Mouse (Mus musculus): ENCODE data around the gene Tmcc3. TPM values are rescaled to one million over a fixed set of nuclear protein-coding genes. Genes with fewer than 3 reads are reported as not detected.

Tmcc3 gene
- 2.1 and 4.8 TPM in 2 replicates for total RNA-seq (2015)
- total RNA-seq (2017), result 1.6 and 2.9 TPM in 2 replicates

DNA sequence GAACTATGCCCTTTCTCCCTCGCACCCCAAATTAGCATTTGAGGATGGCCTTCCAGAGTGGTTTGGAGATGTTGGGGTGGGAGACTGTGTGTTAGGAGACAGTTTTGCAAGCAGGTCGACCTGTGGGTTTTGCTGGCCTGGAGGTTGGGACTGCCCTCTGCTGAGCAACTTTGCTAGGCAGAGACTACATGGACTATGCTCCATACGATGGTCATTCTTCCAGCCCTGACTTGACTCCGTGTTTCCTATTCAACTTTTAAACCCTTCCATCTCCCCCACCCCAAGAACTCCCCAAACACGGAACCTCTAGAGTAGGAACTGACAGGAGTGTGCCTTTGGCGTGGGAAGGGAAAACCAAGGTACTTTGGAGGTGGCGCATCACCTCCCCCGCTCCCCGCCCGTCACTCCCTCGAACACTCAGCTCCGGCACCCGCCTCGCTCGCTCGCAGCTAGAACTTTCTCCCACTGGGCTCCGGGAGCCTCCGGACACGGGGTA is at the start of gene Tmcc3:
Gene Tmcc3, plus strand, starts transcription at position 439 of the 496 bp plus-strand sequence.
- ATAC-seq (ENCODE audit: poor library complexity, severe bottlenecking), result no peak; the same call in 1 of the 2 replicates

DNA sequence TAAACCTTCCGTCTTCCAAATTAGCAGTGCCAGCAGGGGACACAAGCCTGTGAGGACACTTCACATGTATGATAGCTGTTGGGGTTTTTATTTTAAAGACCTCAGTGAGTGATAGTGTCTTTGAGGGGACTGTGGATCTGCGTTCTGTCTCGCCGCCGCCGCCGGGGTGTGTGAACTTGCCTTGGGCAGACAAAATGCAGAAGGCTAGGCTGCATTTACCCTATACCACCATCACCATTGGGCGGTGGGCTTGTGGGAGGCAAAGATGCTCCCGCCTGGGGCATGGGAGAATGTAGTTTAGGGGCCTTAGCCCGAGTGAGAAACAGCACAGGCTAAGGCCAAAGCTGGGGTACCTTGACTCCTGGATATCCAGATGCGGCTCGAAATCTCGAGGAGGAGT is 49.1 kb upstream of the Tmcc3 start:
- ATAC-seq (ENCODE audit: poor library complexity, severe bottlenecking), result no peak

DNA sequence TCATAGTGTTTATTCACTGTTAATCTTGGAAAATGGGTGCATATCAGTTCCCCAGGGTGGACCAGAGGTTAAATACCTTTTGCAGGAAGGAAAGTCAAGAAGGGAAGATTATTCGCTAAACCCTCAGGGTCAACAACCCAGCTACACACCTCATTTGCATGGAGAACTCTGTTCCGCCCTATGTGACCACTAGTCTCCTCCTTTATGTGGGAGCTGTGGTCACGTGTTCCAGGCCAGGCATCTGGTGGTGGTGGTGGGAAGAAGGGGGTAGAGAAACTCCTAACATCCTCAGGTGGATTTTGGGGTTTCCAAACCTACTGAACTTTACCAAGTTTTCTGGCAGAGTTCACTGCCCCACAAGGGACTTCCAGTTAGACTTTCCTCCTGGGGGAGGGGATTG is 48.5 kb upstream of the Tmcc3 start:
- ATAC-seq (ENCODE audit: poor library complexity, severe bottlenecking), result no peak

DNA sequence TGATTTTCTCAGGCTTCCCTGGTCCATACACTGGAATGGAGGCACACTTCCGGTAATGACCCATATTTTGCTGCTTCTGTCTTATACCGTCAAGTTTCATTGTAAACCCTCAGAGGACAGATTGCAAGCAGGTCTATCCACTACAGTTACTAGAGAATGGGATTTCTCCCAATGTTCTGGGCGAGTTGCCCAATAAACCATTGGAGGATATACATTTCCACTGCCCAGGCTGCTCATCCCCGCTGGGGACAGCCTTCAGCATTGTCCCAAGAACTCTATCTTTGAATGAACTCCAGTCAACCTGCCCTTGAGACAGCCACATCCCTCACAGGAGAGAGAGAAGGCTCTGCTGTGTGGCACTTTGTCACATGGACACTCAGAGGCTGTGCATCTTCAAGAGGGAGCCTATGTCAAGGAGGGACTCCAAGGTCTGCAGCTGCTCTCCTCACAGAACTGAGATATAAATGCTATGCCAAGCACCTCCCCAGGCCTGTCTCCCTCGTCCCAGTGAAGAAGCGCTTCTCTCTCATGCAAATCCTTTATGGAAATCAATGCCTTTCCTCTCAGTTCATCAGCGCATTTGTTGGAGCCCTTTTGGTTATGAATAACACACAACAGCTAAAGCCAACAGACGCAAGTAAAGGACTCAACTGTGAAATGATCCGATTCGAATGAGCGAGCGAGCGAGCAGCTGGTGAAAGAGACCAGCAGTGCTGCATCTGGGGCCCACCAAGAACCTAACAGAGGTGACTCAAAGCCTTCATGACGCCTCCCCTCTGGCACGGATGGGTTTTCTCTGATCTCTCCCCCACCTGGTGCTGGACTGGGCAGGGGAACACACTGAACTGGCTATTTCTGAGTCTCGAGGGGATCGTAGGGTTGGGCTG is 45.9 kb upstream of the Tmcc3 start:
- no peak for ATAC-seq (ENCODE audit: poor library complexity, severe bottlenecking)

DNA sequence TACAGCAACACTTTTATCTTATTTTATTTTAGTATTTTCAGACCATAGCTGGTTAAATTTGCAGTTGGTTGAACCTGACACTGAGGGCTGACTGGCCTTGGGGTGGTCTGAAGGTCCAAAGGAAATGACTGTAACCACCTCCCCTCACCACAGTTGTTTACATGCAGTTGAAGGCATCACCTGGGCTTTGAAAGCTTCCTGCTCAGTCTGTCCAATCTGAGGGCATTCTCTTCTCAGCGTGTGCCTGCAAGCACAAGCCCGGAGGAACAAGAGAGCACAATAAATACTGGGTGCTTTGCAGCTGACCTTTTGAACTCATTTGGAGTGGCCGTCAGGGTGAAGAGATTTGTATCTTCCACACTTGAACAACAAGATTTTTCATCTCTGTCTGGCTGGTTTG is 36.4 kb upstream of the Tmcc3 start:
- ATAC-seq (ENCODE audit: poor library complexity, severe bottlenecking), result no peak

DNA sequence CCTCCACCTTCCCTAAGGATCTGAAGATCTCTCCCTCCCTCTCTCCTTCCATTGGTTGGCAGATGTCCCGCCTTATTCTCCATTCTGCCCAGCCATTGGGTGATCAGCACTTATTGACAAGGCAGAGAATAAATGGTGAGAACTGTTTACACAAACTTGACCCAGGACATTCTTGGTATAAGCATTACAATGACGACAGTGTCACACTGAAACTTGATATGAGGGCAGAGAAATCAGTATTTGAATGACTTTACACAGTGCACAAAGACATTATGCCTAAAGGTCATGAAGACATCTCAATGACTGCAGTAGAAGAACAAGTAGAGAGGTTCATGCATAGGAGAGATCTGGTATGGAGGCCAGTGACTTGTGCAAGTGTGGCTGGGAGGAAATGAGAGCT is 35.2 kb upstream of the Tmcc3 start:
- no peak for ATAC-seq (ENCODE audit: poor library complexity, severe bottlenecking)

DNA sequence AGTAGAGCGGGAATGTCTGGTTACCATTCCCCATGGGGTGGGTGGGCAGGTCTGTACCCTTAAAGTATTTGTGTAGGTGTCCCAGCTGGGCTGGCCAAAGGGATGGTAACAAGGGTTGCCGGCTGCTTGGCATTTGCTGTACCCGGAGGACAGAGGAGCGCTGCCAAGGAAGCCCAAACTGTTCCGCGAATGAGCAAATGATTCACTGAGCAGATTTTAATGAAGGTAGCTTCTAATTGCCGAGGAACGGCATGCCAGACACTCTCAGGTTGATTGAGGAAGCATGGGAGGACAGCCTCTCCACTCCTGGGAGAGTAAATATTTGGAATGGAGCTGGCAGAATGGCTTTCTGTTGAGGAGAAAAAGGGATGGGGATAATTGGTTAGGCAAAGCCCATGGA is 29.6 kb upstream of the Tmcc3 start:
- no peak for ATAC-seq (ENCODE audit: poor library complexity, severe bottlenecking)

DNA sequence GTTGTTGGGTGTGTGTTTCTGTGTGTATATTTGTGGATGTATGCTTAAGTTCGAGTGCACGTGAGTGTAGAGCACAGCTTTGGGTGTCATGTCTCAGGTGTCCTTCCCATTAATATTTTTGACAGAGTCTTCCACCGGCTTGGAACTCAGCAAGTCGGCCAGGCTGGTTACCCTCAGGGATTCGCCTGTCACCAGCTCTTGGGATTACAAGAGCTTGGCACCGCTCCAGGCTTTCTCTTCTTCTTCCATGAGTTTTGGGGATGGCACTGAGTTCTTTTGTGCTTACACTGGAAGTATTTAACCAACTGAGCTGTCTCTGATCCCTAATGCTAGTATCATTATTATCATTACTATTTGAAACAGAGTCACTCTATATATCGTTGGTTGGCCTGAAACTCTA is 29.0 kb upstream of the Tmcc3 start:
- no peak for ATAC-seq (ENCODE audit: poor library complexity, severe bottlenecking)

DNA sequence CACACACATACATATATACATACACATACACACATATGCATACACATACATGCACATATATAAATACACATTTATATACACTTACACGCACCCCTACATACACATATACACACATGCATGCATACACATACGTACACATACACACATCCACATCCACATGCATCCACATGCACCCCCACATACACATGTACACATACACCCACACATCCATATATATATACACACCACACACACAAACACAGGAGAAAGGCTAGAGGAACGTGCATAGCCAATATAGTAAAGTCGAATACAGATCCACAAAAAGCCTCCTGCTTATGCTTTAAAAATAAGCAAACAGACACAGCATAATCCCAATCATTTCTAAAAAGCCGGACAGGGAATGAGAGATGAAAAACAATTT is 17.3 kb upstream of the Tmcc3 start:
- ATAC-seq (ENCODE audit: poor library complexity, severe bottlenecking), result no peak

DNA sequence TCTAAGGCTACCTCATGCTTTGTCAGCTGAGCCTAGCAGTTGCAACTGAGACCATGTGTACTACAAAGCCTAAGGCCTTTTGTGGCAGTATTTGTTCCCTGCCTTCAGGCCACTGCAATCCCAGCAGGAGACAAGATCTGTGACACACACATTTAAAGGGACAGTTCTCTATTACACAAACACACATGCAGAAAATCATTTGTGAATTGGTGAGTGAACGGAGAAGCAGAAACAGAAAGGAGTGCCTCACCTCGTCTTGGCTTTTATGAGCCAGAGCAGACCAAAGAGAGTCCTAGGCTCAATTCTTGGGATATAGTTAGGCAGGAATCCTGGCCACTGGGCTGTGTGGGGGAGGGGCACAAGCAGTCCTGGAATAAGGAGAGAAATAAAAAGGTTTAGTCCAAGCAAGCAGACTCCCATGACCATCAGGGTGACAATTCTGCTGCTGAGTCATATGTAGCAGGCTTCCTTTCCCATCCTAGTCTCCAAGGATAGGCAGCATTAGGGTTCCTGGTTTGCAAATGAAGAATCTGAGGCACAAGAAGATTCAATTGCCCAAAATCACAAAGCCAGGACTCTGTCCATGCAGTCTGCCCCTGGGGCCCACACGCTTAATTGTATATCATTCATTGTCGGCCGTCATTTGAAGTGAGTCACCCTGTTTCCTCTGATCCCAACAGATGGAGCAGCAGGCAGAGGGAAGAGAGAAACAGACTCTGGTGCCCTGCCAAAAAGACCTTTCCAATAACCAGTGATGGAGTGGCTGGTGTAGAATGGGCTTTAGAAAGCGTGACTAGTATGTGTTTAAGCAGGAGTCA is 16.6 kb upstream of the Tmcc3 start:
- ATAC-seq (ENCODE audit: poor library complexity, severe bottlenecking), result no peak

DNA sequence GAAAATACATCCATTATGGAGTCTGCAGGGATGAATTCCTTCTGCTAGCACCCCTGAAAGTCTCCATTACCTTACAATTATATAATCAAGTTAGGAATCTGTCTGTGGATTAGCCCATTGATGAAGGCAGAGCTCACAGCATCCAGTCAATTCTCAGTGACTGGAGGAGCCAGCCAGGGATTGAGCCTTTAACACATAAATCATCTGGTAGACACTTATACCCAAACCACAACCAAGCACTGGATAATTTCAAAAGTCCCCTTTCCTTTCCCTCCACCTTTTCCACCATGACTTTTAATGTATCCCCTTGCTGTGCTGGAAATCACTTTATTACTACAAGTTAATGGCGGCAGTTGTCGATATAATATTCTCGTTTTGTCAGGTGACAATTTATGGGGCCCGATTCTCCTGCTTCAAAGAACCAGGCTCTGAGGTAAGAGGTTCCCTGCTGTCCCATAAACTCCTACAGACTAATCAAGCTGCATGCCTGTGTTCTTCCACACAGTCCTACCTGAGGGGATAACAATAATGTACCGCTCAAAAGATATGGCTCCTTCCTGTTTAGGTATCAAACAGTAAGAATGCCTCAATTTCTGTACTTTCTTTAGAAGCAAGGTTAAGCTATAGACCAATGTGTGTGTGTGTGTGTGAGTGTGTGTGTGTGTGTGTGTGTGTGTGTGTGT is 15.7 kb upstream of the Tmcc3 start:
- ATAC-seq (ENCODE audit: poor library complexity, severe bottlenecking), result no peak

DNA sequence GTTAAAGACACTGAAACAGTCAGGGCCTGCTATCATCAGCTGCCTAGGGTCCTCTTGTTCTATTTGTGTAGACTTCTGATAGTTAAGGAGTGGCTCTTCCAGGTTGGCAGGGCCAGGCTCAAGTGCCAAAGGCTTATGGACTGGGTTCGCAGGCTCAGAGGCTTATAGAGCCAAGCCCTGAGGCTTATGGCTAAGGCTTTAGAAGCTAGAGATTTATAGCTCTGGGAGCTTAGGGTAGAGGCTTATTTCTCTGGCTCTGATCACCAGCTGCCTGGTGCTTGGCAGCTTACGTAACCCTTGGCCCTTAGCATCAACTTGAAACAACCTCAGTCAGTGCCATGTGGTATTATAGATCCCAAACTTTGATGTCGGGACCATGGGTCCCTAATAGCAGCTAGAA is 13.3 kb upstream of the Tmcc3 start, which contains the start of gene Gm4792:
Gene Gm4792, minus strand, starts transcription at position 233 of the 400 bp plus-strand sequence.
- no peak for ATAC-seq (ENCODE audit: poor library complexity, severe bottlenecking)

DNA sequence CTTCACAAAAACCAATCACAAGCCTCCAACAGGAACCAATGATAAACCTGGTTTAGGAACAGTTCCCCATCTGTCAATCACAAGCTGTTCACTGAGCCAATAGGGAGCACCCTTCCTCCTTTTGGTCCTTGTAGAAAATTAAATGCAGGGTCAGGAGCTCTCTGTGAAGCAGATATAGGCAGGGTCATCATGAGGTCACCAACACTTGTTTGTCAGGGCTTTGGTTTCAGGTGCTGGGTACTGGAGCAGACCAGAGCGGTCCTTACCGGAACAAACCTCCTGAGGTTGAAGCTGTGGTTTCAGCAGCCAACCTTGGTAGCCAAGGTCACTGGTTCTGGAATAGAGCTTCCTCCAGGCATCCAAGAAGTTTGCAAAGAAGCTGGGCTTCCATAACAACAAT is 12.4 kb upstream of the Tmcc3 start:
- no peak for ATAC-seq (ENCODE audit: poor library complexity, severe bottlenecking)

DNA sequence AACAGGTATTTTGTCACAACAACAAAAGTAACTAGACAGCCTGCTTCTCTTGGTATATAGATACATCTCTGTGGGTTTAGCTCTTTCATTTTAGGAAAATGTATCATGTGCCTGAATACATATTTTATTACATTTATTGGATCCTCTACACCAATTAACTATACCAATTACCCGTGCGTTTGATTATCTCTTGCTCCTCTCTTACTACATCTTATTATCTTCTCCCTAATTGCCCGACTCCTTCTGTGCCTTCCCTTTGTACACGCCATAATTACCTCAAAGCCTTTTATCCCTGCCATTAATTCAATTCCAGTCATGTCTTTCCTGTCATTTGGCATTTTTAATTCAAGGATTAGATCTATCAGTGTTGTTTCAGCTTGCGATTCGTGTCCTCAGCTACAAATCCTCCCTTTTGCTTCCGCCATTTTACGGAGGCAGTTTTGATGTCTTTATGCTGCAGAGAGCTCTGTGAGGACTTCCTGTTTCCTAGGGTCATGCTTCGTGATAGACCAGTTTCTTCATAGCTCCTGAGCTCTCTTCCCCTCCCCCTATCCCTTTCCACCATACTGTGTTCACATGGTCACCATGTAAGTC is 7.6 kb upstream of the Tmcc3 start:
- ATAC-seq (ENCODE audit: poor library complexity, severe bottlenecking), result no peak

DNA sequence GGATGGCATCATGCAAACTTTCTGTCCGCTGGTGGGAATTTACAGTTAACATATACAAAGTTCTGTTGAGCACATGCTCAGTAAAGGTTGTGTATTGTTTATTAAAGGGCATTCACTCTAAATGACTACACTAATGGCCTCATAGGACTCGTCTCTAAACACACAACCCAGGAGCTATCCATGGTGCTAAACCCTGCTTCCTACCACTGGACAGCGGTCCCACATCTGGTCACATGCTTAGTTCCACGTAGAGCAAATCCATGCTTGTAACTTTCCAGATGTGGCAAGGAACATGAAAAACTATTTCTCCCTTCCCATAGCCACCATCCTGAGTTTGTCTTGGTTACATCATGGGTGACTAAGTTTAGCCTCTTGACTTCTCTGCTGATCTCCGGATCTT is 6.2 kb upstream of the Tmcc3 start:
- no peak for ATAC-seq (ENCODE audit: poor library complexity, severe bottlenecking)

DNA sequence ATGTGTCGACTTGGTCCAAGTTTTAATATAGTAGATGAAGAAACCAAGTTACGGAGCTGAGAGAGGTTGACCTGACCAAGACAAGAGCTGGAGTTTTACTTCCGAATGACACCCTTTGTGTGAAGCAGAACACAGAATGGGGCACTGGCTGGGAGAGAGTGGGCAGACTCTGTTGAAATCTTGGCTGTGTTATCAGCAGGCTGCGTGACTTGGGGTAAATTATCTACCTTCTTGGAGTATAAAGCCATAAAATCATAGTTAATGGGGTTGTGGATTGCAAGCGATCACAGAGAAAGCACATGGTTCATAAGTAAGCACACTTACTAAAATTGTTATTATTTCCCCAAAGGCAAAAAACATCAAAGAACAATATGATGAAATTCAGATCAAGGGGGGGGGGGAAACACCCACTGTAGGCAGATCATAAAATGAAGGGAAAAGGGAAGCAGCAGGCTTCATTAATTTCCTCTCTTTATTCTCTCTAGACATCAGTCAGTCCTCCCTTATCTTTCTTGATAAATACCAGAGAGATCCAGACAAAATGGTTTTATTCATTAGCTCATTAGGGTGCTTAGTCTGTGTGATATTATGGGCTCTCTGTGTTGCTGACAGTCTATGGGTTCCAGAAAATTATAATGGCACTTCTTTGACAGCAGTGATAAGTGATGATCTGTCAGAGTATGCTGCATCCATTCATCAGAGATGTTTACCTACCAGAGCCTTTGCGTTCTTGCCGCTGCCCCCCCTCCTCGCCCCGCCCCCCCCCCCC is 1.1 kb upstream of the Tmcc3 start:
- no peak for ATAC-seq (ENCODE audit: poor library complexity, severe bottlenecking)

DNA sequence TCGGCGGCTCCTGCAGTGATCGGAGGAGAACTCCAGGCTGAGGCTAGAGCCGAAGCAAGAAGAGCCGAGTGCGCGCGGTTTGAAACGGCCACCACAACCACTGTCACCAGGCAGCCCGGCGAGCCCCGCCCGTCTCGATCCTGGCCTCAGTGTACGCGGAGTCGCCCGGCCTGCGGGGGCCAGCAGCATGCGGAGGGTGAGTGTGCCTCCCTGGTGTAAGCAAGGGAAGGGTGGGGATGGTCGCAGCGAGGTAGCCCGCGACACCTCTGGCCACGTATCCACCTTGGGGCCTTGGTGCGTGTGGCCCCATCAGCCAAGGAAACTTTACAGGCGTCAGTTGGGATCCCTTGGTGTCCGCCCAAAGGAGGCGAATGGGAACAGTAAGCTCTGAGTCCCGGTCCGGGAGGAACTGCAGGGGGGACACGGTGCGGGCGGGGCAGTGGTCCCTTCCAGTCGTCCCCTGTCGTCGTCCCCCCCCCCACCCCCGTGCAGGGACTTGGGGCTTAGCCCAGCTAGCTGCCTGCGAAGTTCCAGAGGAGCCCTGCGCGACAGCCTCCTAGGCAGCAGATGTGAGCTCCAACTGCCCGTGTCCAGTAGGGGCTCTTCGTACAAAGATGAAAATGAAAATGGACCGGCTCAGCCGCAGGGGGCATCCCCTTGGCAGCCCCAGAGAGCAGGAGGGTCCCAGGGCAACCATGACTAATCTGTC is 412 bp downstream of the Tmcc3 start:
- peak; percentile 49 for ATAC-seq (ENCODE audit: poor library complexity, severe bottlenecking)

DNA sequence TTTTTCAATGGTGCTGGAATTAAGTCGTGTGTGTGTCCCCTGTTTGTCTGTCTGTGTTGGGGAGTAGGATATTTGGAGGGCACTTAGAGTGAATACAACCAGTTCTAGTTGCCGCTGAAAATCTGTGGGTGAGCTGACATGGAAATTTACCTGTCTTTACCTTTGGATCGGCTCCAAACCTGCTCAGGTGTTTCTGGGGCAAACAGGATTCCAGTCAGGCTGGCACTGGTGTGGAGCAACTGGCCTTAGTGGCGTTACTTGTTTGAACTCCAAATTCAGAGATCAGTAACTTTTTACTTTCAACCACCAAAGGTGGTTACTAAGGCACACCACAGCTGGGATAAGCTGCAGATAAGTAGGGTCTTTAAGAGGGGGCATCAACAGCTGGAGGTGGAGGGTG is 1.4 kb downstream of the Tmcc3 start:
- no peak for ATAC-seq (ENCODE audit: poor library complexity, severe bottlenecking)

DNA sequence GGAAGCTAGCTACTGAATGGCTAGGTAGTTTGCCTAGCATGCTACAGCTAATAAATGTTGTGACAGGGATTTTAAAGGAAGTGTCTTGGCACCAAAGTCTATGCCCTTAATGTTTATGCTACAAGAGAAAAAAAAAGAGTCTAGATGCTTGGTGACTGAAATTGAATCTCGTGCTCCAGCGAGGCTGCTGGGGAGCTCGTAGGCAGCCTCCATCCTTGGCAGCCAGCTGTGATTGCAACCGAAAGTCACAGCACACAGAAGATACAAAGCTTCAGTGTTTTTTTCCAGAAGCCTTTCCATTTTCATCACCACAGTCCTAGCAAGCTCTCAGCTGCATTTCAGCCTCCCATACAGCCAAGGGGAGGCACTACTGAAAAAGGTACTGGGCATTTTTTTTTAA is 6.8 kb downstream of the Tmcc3 start:
- ATAC-seq (ENCODE audit: poor library complexity, severe bottlenecking), result no peak

All from megakaryocyte, adult 5-6 weeks (primary cell).